Mouse (Mus musculus): ENCODE data around the gene Gm4340. TPM values are rescaled to one million over a fixed set of nuclear protein-coding genes. Genes with fewer than 3 reads are reported as not detected.
"Not testable (repeated sequence)": the region's sequence is repeated elsewhere in the genome, so short reads cannot be mapped to it uniquely, and the experiment has no call there.

Gene Gm4340
- polyA plus RNA-seq (2012; rRNA removed), result not detected in 2 replicates

DNA sequence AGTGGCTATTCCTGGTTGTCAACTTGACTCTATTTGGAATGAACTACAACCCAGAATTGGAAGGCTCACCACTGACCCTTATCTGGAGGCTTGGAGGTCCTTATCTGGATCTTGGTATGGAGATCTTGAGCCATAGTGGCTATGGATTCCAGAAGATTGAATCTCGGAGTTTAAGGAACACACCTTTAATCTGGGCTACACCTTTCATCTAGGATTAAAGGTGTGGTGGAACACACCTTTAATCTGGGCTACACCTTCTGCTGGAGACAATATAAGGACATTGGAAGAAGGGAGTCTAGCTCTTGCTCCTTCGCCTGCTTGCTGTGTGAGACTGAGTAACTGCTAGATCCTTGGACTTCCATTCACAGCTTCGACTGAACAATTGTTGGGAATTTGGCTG, at the start of gene Gm4340:
TSS of gene Gm4340 (plus strand) at position 301 of the 400 bp plus-strand sequence.
- not testable (repeated sequence) for DNase-seq; H3K4me1 ChIP-seq (ENCODE audit: control insufficient read depth, insufficient read depth, low read length); H3K4me3 ChIP-seq (replicated peaks; ENCODE audit: extremely low read depth, low read depth, low read length)
- no CpG with 5 or more reads among the region's 3 CpGs for WGBS

DNA sequence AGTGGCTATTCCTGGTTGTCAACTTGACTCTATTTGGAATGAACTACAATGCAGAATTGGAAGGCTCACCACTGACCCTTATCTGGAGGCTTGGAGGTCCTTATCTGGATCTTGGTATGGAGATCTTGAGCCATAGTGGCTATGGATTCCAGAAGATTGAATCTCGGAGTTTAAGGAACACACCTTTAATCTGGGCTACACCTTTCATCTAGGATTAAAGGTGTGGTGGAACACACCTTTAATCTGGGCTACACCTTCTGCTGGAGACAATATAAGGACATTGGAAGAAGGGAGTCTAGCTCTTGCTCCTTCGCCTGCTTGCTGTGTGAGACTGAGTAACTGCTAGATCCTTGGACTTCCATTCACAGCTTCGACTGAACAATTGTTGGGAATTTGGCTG, 42.6 kb upstream of the Gm4340 start, which contains the start of gene Gm6763:
TSS of gene Gm6763 (plus strand) at position 301 of the 400 bp plus-strand sequence.
- not testable (repeated sequence) for H3K4me1 ChIP-seq (ENCODE audit: control insufficient read depth, insufficient read depth, low read length); DNase-seq; H3K4me3 ChIP-seq (replicated peaks; ENCODE audit: extremely low read depth, low read depth, low read length)
- WGBS, result no CpG with 5 or more reads among the region's 3 CpGs

DNA sequence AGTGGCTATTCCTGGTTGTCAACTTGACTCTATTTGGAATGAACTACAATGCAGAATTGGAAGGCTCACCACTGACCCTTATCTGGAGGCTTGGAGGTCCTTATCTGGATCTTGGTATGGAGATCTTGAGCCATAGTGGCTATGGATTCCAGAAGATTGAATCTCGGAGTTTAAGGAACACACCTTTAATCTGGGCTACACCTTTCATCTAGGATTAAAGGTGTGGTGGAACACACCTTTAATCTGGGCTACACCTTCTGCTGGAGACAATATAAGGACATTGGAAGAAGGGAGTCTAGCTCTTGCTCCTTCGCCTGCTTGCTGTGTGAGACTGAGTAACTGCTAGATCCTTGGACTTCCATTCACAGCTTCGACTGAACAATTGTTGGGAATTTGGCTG, 34.1 kb upstream of the Gm4340 start, which contains the start of gene Gm8764:
TSS of gene Gm8764 (plus strand) at position 301 of the 400 bp plus-strand sequence.
- no CpG with 5 or more reads among the region's 3 CpGs for WGBS
- not testable (repeated sequence) for DNase-seq; H3K4me3 ChIP-seq (replicated peaks; ENCODE audit: extremely low read depth, low read depth, low read length); H3K4me1 ChIP-seq (ENCODE audit: control insufficient read depth, insufficient read depth, low read length)

DNA sequence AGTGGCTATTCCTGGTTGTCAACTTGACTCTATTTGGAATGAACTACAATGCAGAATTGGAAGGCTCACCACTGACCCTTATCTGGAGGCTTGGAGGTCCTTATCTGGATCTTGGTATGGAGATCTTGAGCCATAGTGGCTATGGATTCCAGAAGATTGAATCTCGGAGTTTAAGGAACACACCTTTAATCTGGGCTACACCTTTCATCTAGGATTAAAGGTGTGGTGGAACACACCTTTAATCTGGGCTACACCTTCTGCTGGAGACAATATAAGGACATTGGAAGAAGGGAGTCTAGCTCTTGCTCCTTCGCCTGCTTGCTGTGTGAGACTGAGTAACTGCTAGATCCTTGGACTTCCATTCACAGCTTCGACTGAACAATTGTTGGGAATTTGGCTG, 25.6 kb upstream of the Gm4340 start, which contains the start of gene Gm21304:
TSS of gene Gm21304 (plus strand) at position 301 of the 400 bp plus-strand sequence.
- no CpG with 5 or more reads among the region's 3 CpGs for WGBS
- not testable (repeated sequence) for H3K4me1 ChIP-seq (ENCODE audit: control insufficient read depth, insufficient read depth, low read length); DNase-seq; H3K4me3 ChIP-seq (replicated peaks; ENCODE audit: extremely low read depth, low read depth, low read length)

DNA sequence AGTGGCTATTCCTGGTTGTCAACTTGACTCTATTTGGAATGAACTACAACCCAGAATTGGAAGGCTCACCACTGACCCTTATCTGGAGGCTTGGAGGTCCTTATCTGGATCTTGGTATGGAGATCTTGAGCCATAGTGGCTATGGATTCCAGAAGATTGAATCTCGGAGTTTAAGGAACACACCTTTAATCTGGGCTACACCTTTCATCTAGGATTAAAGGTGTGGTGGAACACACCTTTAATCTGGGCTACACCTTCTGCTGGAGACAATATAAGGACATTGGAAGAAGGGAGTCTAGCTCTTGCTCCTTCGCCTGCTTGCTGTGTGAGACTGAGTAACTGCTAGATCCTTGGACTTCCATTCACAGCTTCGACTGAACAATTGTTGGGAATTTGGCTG, 17.1 kb upstream of the Gm4340 start, which contains the start of gene Gm21312:
TSS of gene Gm21312 (plus strand) at position 301 of the 400 bp plus-strand sequence.
- not testable (repeated sequence) for H3K4me3 ChIP-seq (replicated peaks; ENCODE audit: extremely low read depth, low read depth, low read length); H3K4me1 ChIP-seq (ENCODE audit: control insufficient read depth, insufficient read depth, low read length); DNase-seq
- no CpG with 5 or more reads among the region's 3 CpGs for WGBS

DNA sequence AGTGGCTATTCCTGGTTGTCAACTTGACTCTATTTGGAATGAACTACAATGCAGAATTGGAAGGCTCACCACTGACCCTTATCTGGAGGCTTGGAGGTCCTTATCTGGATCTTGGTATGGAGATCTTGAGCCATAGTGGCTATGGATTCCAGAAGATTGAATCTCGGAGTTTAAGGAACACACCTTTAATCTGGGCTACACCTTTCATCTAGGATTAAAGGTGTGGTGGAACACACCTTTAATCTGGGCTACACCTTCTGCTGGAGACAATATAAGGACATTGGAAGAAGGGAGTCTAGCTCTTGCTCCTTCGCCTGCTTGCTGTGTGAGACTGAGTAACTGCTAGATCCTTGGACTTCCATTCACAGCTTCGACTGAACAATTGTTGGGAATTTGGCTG, 8.6 kb upstream of the Gm4340 start, which contains the start of gene Gm20765:
TSS of gene Gm20765 (plus strand) at position 301 of the 400 bp plus-strand sequence.
- not testable (repeated sequence) for H3K4me3 ChIP-seq (replicated peaks; ENCODE audit: extremely low read depth, low read depth, low read length); DNase-seq; H3K4me1 ChIP-seq (ENCODE audit: control insufficient read depth, insufficient read depth, low read length)
- WGBS, result no CpG with 5 or more reads among the region's 3 CpGs

DNA sequence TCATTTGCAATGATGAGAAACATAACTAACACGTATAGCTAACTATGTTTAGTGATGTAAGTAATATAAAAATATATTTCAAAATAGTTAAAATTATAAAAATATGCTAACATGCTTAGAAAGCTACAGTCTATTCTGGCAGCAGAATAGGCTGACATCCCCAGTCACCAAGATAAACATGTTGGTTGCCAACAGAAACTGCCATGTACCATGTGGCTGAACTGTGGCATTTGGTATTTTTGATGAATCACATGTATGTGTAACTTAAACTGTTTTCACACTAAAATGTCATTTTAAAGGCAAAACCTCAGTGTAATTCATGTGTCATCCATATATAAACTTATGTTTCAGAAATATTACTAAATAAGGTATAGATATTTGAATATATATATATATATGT, 15.8 kb downstream of the Gm4340 start:
- WGBS, result 82% methylated on average over 1 of the region's 1 CpGs

DNA sequence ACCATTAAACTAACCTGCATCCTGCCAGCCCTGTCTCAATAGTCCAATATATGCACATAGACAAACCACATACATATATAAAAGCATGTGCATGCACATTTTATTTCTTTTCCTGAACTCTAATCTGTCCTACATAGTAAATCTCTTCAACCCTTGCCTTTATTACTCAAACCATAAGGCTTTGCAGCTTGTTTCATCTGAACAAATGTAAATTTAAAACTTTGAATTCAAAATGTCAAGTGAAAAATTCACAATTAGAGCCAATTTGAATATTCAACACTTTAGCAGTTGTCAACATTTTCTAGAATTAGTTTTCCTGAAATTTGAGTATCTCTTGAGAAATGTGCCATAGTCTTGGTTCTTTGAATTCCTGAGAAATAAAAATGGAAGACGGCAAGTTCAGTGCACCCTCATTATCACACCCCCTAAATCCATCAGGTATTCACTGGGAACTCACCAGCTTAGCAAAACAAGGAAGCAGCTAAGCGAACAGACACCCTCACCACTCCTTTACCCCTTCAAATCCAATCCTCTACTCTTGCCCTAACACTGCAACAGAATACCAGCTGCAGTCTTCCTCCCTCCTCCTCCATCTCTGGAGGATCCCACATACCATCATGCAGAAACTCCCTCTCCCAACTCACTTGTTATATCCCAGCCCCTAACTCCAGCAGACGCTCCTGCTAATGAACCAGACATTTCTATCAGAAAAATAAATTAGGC, 16.6 kb downstream of the Gm4340 start:
- H3K4me1 ChIP-seq (ENCODE audit: control insufficient read depth, insufficient read depth, low read length), result no peaks in the 10 kb centered on the region
- H3K4me3 ChIP-seq (replicated peaks; ENCODE audit: extremely low read depth, low read depth, low read length), result no peak overlapping the region
- no peak for DNase-seq
- WGBS, result 68% methylated on average over 3 of the region's 3 CpGs
- TF ChIP-seq POLR2A (IDR thresholded peaks at IDR 0.05; ENCODE audit: borderline replicate concordance, extremely low read depth, low read depth, low read length) (no peak), CTCF (IDR thresholded peaks at IDR 0.05; ENCODE audit: insufficient read depth, low read length) (no peak)

More for the DNA sequence above, 15.8 kb downstream of the Gm4340 start:
- Histone ChIP-seq H3K4me1 (ENCODE audit: control insufficient read depth, insufficient read depth, low read length) (no peaks in the 10 kb centered on the region), H3K4me3 (replicated peaks; ENCODE audit: extremely low read depth, low read depth, low read length) (no peak overlapping the region)
- no peak for TF ChIP-seq POLR2A (IDR thresholded peaks at IDR 0.05; ENCODE audit: borderline replicate concordance, extremely low read depth, low read depth, low read length)
- TF ChIP-seq CTCF (IDR thresholded peaks at IDR 0.05; ENCODE audit: insufficient read depth, low read length), result no peak
- DNase-seq, result no peak

DNA sequence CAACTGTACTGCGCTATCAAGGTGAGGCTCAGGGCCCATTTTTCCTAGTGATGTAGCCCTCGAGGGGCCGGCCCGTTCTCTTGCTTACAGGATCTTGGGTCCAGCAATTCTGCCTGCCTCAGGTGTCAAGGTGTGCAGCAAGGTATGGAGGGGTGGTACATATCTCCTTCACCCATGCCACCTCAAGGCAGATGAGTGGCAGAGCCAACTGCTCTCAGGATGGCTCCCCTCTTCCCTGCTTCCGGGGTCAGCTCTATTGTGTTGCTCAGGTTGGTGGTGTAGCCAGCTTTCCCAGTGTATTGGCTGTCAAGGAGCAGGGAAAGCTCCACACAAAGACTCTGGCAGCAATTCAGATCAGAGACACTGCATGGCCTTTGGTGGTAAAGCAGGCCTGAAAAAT, 20.7 kb downstream of the Gm4340 start:
- 86% methylated on average over 5 of the region's 5 CpGs for WGBS
- no peak for TF ChIP-seq POLR2A (IDR thresholded peaks at IDR 0.05; ENCODE audit: borderline replicate concordance, extremely low read depth, low read depth, low read length)
- TF ChIP-seq CTCF (IDR thresholded peaks at IDR 0.05; ENCODE audit: insufficient read depth, low read length), result no peak
- DNase-seq, result no peak
- Histone ChIP-seq H3K4me3 (replicated peaks; ENCODE audit: extremely low read depth, low read depth, low read length) (no peak overlapping the region), H3K4me1 (ENCODE audit: control insufficient read depth, insufficient read depth, low read length) (no peaks in the 10 kb centered on the region)

DNA sequence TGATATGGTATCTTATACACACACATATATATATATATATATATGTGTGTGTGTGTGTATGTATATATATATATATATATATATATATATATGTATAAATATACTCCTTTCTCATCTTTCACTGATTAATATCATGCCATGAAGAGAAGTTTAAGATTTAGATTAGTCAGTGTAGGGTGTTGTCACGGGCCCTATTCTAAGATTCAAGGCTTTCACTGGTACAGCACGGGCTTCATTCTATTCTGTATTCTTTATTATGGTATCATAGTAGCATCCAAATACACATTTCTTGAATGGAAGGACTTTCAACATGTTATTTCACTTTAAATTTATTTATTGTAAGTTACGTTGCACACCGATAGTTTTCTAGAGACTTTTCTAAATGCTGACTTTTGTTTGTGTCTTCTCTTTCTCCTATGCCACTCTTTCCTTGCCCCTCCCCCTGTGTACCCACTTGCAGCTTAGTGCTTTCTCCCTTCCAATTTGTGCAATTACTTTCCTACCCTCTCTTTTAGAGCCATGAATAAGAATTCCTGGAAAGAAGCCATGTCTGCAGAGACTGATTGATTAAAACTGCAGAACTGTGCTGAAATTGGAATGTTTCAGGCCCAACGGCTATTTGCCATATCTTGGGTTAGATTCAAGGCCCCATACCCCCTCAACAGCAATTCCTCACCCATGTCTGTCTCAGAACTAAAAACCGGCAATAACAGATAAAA, 26.6 kb downstream of the Gm4340 start:
- 77% methylated on average over 6 of the region's 6 CpGs for WGBS
- H3K4me1 ChIP-seq (ENCODE audit: control insufficient read depth, insufficient read depth, low read length), result no peaks in the 10 kb centered on the region
- no peak for DNase-seq
- no peak overlapping the region for H3K4me3 ChIP-seq (replicated peaks; ENCODE audit: extremely low read depth, low read depth, low read length)
- TF ChIP-seq CTCF (IDR thresholded peaks at IDR 0.05; ENCODE audit: insufficient read depth, low read length) (no peak), POLR2A (IDR thresholded peaks at IDR 0.05; ENCODE audit: borderline replicate concordance, extremely low read depth, low read depth, low read length) (no peak)

Other genes starting within 250 kb of the Gm4340 start
- gene Gm21293, start 51.1 kb upstream of the Gm4340 start, polyA plus RNA-seq (2012; rRNA removed), result not detected in 2 replicates
- gene Gm6763, start 42.5 kb upstream of the Gm4340 start, polyA plus RNA-seq (2012; rRNA removed), result not detected in 2 replicates
- gene Gm8764, start 34.0 kb upstream of the Gm4340 start, polyA plus RNA-seq (2012; rRNA removed), result not detected in 2 replicates
- not detected in 2 replicates for gene Gm21304, start 25.5 kb upstream of the Gm4340 start, polyA plus RNA-seq (2012; rRNA removed)
- not detected in 2 replicates for gene Gm21312, start 17.0 kb upstream of the Gm4340 start, polyA plus RNA-seq (2012; rRNA removed)
- gene Gm20765, start 8.5 kb upstream of the Gm4340 start, polyA plus RNA-seq (2012; rRNA removed), result not detected in 2 replicates